Mouse (Mus musculus): ENCODE data around the gene Wasf2.

- TF ChIP-seq CTCF (conservative IDR thresholded peaks at IDR 0.05; ENCODE audit: insufficient read depth, insufficient read length, low read depth, low read length): no peak
- no peak for TF ChIP-seq POLR2A (IDR thresholded peaks at IDR 0.05; ENCODE audit: low read depth, low read length)
Observed at GRCm38 (mm10) chr4:133227636-133228035, 97.3 kb downstream of the Wasf2 start.
